Mouse (Mus musculus) limb, embryonic 12.5 days (tissue): ENCODE data around the gene Gtf3c4. TPM values are rescaled to one million over a fixed set of nuclear protein-coding genes. Genes with fewer than 3 reads are reported as not detected.
A peak's percentile ranks its signal among the peaks of the same experiment; 100 is the strongest.

ENCODE experiments used
- ATAC-seq: fragments of 200-750 bp; cut with Nextera tagmentation; 2 replicates; pipeline ENCODE4 v1.8.0; 2017; ENCODE audit warnings: low read depth, moderate TSS enrichment; ENCODE audit not compliant: insufficient number of reproducible peaks, insufficient read depth, low FRiP score, low TSS enrichment
- H3K27ac ChIP-seq: fragments of 300-500 bp; sonication (generic); 2 replicates; pipeline ENCODE4 v1.5.1; 2016; ENCODE audit warnings: mild to moderate bottlenecking, moderate library complexity
- H3K27me3 ChIP-seq: fragments of 300-500 bp; sonication (generic); 2 replicates; pipeline ENCODE4 v1.6.1; 2016; ENCODE audit warnings: mild to moderate bottlenecking, moderate library complexity
- H3K36me3 ChIP-seq: fragments of 300-500 bp; sonication (generic); 2 replicates; pipeline ENCODE4 v1.6.1; 2016; ENCODE audit warnings: mild to moderate bottlenecking, moderate library complexity
- H3K4me1 ChIP-seq: fragments of 300-500 bp; sonication (generic); replicated peaks from 2 replicates; pipeline ENCODE4 v1.6.1; 2016
- H3K4me2 ChIP-seq: fragments of 300-500 bp; sonication (generic); 2 replicates; pipeline ENCODE4 v1.6.1; 2016; ENCODE audit warnings: mild to moderate bottlenecking, moderate library complexity
- H3K4me3 ChIP-seq: fragments of 300-500 bp; sonication (generic); replicated peaks from 2 replicates; pipeline ENCODE4 v1.5.1; 2016; ENCODE audit warnings: mild to moderate bottlenecking
- H3K9ac ChIP-seq: fragments of 300-500 bp; sonication (generic); replicated peaks from 2 replicates; pipeline ENCODE4 v1.6.1; 2016; ENCODE audit warnings: mild to moderate bottlenecking, moderate library complexity
- H3K9me3 ChIP-seq: fragments of 300-500 bp; sonication (generic); 2 replicates; pipeline ENCODE4 v1.6.1; 2016; ENCODE audit warnings: mild to moderate bottlenecking, moderate library complexity
- WGBS: fragments of 180-500 bp; shearing (Covaris S2); methylation state at CpG from one replicate; pipeline ENCODE4 v1.1.7; 2016; 5-methylcytosine and 5-hydroxymethylcytosine counted together
- polyA plus RNA-seq: library from polyadenylated mRNA; unstranded; fragments of >200 nt; fragmentation: Nextera tagmentation; extraction: Ambion mirVana; gene quantifications from 2 replicates; pipeline ENCODE4 v1.2.1, GENCODE M21; 2016

The Gtf3c4 gene
- polyA plus RNA-seq, 1 experiment from 2014 or later = 29.2 TPM

DNA sequence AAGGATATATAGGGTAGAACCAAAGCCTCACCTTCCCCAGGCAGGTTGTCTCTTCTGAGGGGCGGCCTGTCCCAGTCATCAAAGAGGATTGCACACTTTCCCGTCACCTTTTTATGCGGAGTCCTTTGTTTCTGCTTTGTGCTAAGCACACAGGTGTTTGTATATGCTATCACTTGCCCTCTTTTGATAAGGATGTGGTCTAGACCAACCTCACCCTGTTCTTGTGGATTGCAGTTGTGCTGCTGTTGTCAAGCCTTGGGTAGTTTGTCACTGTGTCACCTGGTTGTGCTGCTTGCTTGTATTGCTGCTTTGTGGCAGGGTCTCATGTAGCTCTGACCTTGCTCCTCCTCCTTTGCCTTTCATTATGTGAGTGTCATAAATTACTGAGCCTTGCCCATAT is 12.4 kb upstream of the Gtf3c4 start:
- H3K36me3 ChIP-seq = peaks cover 73% of the 10 kb centered on the region
- no peak overlapping the region for H3K9ac ChIP-seq
- H3K4me3 ChIP-seq = no peak overlapping the region
- no peaks in the 10 kb centered on the region for H3K4me1 ChIP-seq
- ATAC-seq = no peak
- H3K27me3 ChIP-seq = no peaks in the 10 kb centered on the region
- H3K4me2 ChIP-seq = no peak overlapping the region
- no peaks in the 10 kb centered on the region for H3K9me3 ChIP-seq
- H3K27ac ChIP-seq = no peak overlapping the region
- WGBS = 95% methylated on average over 3 of the region's 3 CpGs

DNA sequence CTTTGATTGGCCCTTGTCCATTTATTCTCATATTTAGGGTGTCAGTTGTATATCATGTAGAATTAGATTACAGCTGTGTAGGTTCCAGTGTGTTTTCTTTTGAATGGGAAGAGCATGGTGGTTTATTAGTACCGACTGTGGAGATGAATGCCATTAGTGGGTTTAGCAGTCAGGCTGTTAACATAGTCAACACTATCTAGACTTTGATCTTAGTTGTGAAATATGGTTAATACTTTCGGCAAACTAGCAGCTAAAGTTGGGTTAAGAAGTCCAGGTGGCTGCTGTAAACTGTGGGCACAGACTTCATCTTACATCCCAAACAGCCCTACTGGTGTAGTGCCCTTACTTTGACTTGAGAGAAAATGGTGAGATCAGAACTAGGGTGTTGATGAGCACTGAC is 8.7 kb upstream of the Gtf3c4 start:
- 89% methylated on average over 2 of the region's 2 CpGs for WGBS

DNA sequence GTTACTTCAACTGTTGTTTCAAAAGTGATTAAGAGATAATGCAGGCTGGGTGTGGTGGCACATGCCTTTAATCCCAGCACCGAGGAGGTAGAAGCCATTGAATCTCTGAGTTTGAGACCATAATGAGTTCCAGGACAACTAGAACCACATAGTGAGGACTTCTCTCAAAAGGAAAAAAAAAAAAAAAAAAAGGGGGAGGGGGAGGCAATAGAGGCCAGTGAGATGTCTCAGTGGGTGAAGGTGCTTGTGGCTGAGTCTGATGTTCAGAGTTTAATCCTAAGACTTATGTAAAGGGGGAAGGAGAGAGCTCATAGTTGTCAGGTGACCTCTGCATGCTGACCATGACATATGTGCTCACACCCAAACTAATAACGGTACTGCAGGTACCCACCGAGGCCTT is 1.9 kb upstream of the Gtf3c4 start:
- ATAC-seq = no peak
- Histone ChIP-seq H3K4me1 (peaks cover 32% of the 10 kb centered on the region), H3K4me2 (peak overlapping the region; percentile 93; the same call in 1 of the 2 replicates), H3K27me3 (no peaks in the 10 kb centered on the region), H3K9me3 (no peaks in the 10 kb centered on the region), H3K4me3 (no peak overlapping the region), H3K9ac (no peak overlapping the region), H3K27ac (no peak overlapping the region), H3K36me3 (peaks cover 23% of the 10 kb centered on the region)
- WGBS = 75% methylated on average over 3 of the region's 3 CpGs

More for the DNA sequence above, 8.7 kb upstream of the Gtf3c4 start:
- Histone ChIP-seq H3K27ac (no peak overlapping the region), H3K4me3 (no peak overlapping the region), H3K4me1 (no peaks in the 10 kb centered on the region), H3K9me3 (no peaks in the 10 kb centered on the region), H3K9ac (no peak overlapping the region), H3K27me3 (no peaks in the 10 kb centered on the region), H3K36me3 (peaks cover 78% of the 10 kb centered on the region), H3K4me2 (no peak overlapping the region)
- ATAC-seq = no peak

DNA sequence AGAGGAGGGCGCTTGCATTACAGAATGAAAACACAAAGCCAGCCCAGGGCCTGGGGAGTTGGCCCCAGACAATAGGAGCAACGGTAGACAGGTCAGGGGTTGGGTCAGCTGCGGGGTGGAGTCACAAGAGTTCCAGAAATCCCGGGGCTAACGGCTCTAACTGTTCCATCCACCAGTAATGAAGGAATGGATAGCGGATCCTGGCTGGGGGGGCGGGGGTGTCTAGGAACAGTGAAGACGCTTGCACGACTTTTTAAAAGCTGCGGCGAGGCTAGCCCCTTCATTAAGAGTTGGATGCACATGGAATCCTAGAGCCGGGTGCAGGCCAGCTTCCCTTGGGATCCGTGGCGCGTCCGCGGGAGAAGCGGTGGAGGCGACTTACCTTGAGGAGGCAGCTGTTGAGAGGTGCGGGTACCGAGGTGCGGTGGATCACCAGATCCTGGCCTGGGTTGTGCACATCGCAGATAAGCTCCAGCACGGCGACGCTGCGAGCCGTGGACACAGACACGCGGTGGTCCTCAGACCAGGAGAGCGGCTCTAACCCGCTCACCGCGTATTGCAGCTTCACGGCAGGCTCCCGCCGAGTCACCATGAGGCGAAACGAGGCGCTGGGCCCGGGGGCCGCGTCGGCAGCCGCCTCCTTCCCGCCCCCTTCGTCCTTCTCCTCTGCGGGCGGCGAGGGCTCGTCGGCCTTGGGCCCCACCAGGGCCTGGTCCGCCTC is 499 bp downstream of the Gtf3c4 start:
- ATAC-seq = peak; percentile 46; the same call in 1 of the 2 replicates
- H3K4me3 ChIP-seq = peak overlapping the region; percentile 95

DNA sequence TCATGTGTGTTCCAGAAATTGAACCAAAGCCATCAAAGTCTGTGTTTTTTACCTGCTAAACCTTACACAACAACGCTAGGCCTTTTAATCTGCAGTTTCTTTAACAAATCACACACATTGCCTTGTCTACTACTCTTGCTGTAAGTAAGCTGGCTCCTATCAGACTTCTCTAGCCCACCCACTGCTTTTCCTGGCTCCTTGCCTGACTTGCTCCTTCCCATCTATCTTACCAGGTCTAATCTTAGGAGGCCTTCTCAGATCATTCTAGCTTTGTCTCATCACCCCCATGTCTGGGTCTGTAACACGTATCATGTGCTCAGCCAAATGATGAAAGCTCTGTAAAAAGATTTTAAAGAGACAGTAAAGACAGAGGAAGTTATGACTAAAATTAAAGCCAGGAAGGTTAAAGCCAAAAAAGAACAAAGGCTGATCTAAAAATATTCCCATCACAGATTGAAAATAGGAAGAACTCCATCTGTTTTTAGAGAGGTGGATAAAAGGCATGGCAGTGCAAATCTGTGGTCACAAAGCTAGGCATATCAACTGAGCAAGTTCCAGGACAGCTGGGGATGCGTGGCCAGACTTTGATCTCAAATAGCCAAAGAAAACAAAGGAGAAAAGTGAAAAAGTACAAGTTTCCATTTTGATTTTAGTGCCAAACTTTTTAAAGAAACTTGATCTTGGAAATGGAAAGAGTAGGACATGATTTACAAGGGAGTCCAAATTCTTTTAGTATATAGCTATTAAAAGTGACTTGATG is 3.8 kb downstream of the Gtf3c4 start:
- Histone ChIP-seq H3K9ac (no peak overlapping the region), H3K4me3 (no peak overlapping the region), H3K4me2 (no peak overlapping the region), H3K4me1 (peaks cover 22% of the 10 kb centered on the region), H3K36me3 (peaks cover 46% of the 10 kb centered on the region), H3K27me3 (no peaks in the 10 kb centered on the region), H3K9me3 (no peaks in the 10 kb centered on the region), H3K27ac (no peak overlapping the region)
- no peak for ATAC-seq
- WGBS = 81% methylated on average over 3 of the region's 3 CpGs

More for the DNA sequence above, 499 bp downstream of the Gtf3c4 start:
- Histone ChIP-seq H3K4me1 (peaks cover 32% of the 10 kb centered on the region), H3K9ac (peak overlapping the region; percentile 89), H3K27ac (peak overlapping the region; percentile 86), H3K9me3 (no peaks in the 10 kb centered on the region), H3K4me2 (peak overlapping the region; percentile 93), H3K27me3 (no peaks in the 10 kb centered on the region), H3K36me3 (peaks cover 14% of the 10 kb centered on the region)
- WGBS = under 1% methylated on average over 53 of the region's 53 CpGs

DNA sequence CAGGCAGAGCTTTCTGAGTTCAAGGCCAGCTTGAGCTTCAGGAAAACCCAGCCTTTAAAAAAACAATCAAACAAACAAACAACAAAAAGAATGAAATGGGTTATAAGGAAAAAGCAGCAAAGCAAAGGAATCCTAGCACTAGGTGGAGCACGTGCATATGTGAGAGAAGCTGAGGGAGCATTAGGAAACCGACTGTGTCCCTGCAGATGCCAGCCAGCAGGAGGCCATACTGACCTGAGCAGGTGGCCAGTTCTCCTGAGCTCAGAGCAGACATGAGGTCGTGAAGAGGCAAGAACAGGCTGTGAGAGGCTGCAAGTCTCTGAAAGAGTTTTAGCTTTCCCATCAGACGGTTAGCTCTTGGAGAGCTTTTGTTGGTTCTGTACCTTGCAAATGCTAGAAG is 10.9 kb downstream of the Gtf3c4 start:
- H3K9me3 ChIP-seq = no peaks in the 10 kb centered on the region
- no peak for ATAC-seq
- H3K4me3 ChIP-seq = no peak overlapping the region
- H3K27me3 ChIP-seq = no peaks in the 10 kb centered on the region
- H3K9ac ChIP-seq = no peak overlapping the region
- peaks cover 98% of the 10 kb centered on the region for H3K36me3 ChIP-seq
- no peaks in the 10 kb centered on the region for H3K4me1 ChIP-seq
- H3K27ac ChIP-seq = no peak overlapping the region
- WGBS = 40% methylated on average over 4 of the region's 4 CpGs
- no peak overlapping the region for H3K4me2 ChIP-seq

DNA sequence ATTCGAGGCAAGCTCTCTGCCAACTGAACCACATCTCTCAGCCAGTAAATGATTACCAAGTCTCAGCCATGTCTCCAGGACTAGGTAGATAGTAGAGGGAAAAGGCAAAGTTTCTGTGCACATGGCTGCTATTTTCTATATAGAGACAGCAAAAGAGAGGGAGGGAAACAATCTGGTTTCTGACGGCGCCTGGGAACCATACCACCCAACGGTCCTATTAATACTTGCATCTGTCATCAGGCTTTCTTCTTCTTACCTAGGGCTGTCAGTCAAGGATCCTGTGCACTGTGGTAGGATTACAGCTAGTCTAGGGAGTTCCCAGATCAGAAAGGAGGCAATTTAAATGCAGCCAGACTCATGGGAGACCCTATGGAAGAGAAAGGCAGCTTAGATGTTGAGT is 21.3 kb downstream of the Gtf3c4 start:
- peaks cover 18% of the 10 kb centered on the region for H3K36me3 ChIP-seq
- no peak for ATAC-seq
- 81% methylated on average over 4 of the region's 4 CpGs for WGBS
- no peak overlapping the region for H3K4me3 ChIP-seq
- no peak overlapping the region for H3K4me2 ChIP-seq
- peaks cover 4% of the 10 kb centered on the region; the same call in 1 of the 2 replicates for H3K27me3 ChIP-seq
- no peak overlapping the region for H3K27ac ChIP-seq
- H3K9ac ChIP-seq = no peak overlapping the region
- no peaks in the 10 kb centered on the region for H3K9me3 ChIP-seq
- H3K4me1 ChIP-seq = no peaks in the 10 kb centered on the region

DNA sequence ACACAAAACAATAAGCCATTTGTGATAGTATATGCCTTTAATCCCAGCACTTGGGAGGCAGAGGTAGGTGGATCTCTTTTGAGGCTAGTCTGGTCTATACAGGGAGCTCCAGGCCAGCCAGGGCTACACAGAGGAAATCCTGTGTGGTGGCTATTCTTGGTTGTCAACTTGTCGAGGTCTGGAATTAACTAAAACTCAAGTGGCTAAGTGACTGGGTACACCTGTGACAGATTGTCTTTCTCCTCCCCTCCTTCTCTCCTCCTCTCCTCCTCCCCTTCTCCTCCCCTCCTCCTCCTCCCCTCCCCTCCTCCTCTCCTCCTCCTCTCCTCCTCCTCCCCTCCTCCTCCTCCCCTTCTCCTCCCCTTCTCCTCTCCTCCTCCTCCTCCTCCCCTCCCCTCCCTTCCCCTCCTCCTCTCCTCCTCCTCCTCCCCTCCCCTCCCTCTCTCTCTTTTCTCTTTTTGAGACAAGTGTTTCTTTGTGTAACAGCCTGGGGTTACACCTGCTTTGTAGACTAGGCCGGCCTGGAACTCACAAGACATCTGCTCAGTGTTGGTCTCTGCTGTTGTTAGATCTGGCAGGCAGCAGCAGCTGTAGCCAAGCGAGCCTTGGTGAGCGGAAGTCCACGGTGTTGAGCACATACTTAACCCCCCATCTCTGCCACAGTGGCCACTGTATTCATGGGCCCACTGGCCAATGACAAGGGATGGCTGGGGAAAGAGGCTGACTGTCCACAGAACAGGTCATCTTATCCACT is 29.7 kb downstream of the Gtf3c4 start:
- no peak overlapping the region for H3K4me3 ChIP-seq
- no peaks in the 10 kb centered on the region for H3K4me1 ChIP-seq
- H3K36me3 ChIP-seq = no peaks in the 10 kb centered on the region
- no peak for ATAC-seq
- H3K4me2 ChIP-seq = no peak overlapping the region
- H3K27ac ChIP-seq = no peak overlapping the region
- WGBS = 48% methylated on average over 5 of the region's 5 CpGs
- no peaks in the 10 kb centered on the region for H3K9me3 ChIP-seq
- no peak overlapping the region for H3K9ac ChIP-seq
- H3K27me3 ChIP-seq = peaks cover 5% of the 10 kb centered on the region

DNA sequence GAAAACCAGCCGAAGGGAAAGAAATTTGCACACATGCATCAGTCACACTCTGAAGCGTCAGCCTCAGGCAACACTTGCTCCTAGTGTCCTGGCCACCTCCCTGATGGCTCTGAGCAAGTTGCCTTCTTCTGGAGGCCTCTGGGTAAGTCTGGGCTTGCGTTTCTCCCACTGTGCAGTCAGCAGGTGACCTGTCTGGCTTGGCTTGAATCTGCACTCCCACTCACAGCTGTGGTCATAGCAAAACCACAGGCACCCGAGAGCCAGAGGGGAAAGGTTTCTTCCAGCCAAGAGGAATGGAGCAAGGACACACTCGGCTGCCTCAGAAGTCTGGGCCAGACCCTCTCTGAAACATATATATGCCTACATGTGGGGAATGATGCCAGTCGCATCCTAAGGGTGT is 31.3 kb downstream of the Gtf3c4 start:
- ATAC-seq = no peak
- 74% methylated on average over 6 of the region's 6 CpGs for WGBS
- H3K4me2 ChIP-seq = no peak overlapping the region
- H3K9me3 ChIP-seq = no peaks in the 10 kb centered on the region
- no peak overlapping the region for H3K27ac ChIP-seq
- peaks cover 10% of the 10 kb centered on the region for H3K27me3 ChIP-seq
- no peaks in the 10 kb centered on the region for H3K36me3 ChIP-seq
- no peak overlapping the region for H3K4me3 ChIP-seq
- no peak overlapping the region for H3K9ac ChIP-seq
- no peaks in the 10 kb centered on the region for H3K4me1 ChIP-seq

DNA sequence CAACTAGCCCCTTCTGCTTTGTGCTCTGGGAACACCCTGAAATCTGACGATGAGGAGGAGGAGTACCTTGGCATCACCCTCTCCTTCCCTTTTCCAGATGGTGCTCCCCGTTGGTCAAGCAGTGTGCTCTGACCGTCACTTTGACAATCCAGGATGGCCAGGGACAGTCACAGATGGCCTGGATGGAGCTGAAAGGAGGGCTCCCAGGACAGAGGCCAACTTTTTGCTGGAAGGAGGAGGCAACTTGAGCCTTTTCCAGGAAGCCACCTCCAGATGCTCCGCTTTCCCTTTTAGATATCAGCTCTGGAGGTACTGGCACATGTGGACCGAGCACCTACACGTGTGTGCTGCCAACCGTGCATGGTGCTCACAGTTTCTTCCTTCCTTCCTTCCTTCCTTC is 36.8 kb downstream of the Gtf3c4 start:
- Histone ChIP-seq H3K4me3 (no peak overlapping the region), H3K9me3 (no peaks in the 10 kb centered on the region; the same call in 1 of the 2 replicates), H3K27ac (no peak overlapping the region), H3K27me3 (peaks cover 51% of the 10 kb centered on the region), H3K9ac (no peak overlapping the region), H3K4me1 (peaks cover 18% of the 10 kb centered on the region), H3K4me2 (no peak overlapping the region), H3K36me3 (no peaks in the 10 kb centered on the region)
- 86% methylated on average over 7 of the region's 7 CpGs for WGBS
- ATAC-seq = no peak

DNA sequence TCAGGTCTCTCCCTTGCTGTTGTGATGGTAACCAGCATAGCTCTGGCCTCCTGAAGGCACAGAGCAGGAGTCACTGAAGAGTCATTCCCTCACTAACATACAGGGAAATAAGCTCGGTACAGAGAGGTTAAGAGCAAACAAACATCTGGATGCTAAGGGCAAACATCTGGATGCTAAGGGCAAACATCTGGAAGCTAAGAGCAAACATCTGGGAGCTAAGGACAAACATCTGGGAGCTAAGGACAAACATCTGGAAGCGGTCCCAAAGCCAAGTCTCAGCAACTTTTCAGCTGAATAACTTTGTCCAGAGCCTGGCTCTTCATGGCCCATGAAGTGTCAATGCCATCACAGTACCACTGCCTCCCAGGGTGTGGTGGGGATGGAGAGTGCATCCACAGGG is 40.6 kb downstream of the Gtf3c4 start:
- H3K9me3 ChIP-seq = peaks cover 2% of the 10 kb centered on the region
- H3K4me1 ChIP-seq = peaks cover 37% of the 10 kb centered on the region
- no peaks in the 10 kb centered on the region for H3K36me3 ChIP-seq
- H3K27me3 ChIP-seq = peaks cover 63% of the 10 kb centered on the region
- no peak overlapping the region for H3K9ac ChIP-seq
- no peak for ATAC-seq
- 28% methylated on average over 2 of the region's 2 CpGs for whole genome bisulfite sequencing
- H3K27ac ChIP-seq = no peak overlapping the region
- H3K4me2 ChIP-seq = no peak overlapping the region
- no peak overlapping the region for H3K4me3 ChIP-seq
